Mouse (Mus musculus): ENCODE results near the gene Cdc20.

DNA sequence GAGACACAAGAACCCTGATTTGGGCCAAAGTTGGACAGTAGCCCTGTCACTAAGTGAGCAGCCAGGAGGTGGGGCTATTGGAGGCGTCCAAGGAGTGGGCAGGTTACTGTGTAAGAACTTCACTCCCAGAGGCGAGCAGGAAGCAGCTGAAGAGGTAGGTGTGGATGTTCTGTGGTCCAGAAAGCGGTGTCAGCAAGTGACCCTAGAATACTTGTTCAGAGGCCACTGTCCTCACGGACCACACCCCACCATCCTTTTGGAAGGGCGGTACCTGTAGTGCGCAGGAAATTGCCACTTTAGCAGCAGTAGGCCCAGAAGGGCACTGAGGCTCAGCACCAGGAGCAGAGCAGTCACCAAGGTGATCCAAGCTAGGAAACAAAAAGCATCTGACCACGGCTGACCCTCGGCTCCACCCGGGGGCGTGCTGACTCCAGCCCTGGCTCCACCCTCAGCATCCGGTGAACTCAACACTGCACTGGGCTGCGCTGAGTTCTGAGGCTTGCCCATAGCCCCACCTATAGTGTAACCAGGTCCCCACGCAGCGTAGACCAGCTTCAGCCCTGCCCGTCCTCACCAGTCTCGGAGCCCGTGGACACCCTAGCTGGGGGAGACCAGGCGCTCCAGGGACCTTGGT lies 8.7 kb upstream of the Cdc20 start:
- no peak for TF ChIP-seq CTCF (IDR thresholded peaks at IDR 0.05; ENCODE audit: insufficient read depth, low read depth, low read length)
- no peak for TF ChIP-seq POLR2A (IDR thresholded peaks at IDR 0.05; ENCODE audit: insufficient read depth, low read depth, low read length)
